Mouse (Mus musculus): ENCODE measurements around the gene Gm21861.
"Not testable (repeated sequence)": the region's sequence is repeated elsewhere in the genome, so short reads cannot be mapped to it uniquely, and the experiment has no call there.

The Gm21861 gene

DNA sequence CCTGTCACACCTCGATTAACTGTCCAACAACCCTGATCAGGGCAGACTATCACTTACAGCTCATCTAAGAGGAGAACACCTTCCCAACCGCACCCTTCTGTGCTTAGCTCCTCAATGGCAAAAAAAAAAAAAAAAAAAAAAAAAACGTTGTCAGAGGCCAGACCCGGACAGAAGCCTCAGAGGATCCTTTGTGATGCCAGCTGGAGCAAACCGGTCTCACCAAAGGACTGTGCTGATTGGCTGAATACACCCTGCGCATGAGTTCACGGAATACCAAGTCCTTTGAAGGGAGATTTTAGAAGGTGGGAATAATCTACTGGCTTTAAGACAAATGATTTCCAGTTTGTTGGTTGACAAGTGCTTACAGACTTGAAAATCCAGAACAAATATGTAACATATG lies at the start of gene Gm21861:
Gene Gm21861 (minus strand): TSS at position 101 of the 400 bp plus-strand sequence.
- not testable (repeated sequence) for DNase-seq (ENCODE audit: extremely low spot score, low read depth, low spot score)
